Mouse (Mus musculus): Measurements from ENCODE around the gene Cd300lf. TPM values are rescaled to one million over a fixed set of nuclear protein-coding genes. Genes with fewer than 3 reads are reported as not detected.

Cd300lf gene
- total RNA-seq (2023): 194 and 231 TPM in 2 replicates

GRCm38 (mm10) chr11:115133800-115134199, at the start of gene Cd300lf:
TSS of gene Cd300lf (minus strand) at chr11:115133992.

GRCm38 (mm10) chr11:115162832-115163480, 29.2 kb upstream of the Cd300lf start, which contains the start of gene Slc9a3r1:
TSS of gene Slc9a3r1 (plus strand) at chr11:115163341.

GRCm38 (mm10) chr11:115091362-115091901, 42.4 kb downstream of the Cd300lf start, which contains the start of gene Rab37:
TSS of gene Rab37 (plus strand) at chr11:115091431.

Other genes with a start within 250 kb of the Cd300lf start
- 61.7 and 68.2 TPM in 2 replicates for gene Cd300a, start 244.0 kb downstream of the Cd300lf start, total RNA-seq (2023)
- 114 and 127 TPM in 2 replicates for gene Cd300lb, start 199.6 kb downstream of the Cd300lf start, total RNA-seq (2023)
- gene Cd300c, start 164.8 kb downstream of the Cd300lf start, total RNA-seq (2023): 0.66 TPM in 1 of 2 replicates, not detected in the other
- 104 and 111 TPM in 2 replicates for gene Cd300ld, start 144.1 kb downstream of the Cd300lf start, total RNA-seq (2023)
- 61.3 and 64.0 TPM in 2 replicates for gene Cd300c2, start 132.1 kb downstream of the Cd300lf start, total RNA-seq (2023)
- gene Cd300ld2, start 117.8 kb downstream of the Cd300lf start, total RNA-seq (2023): not detected in 2 replicates
- not detected in 2 replicates for gene Cd300ld4, start 107.0 kb downstream of the Cd300lf start, total RNA-seq (2023)
- 6.3 and 17.1 TPM in 2 replicates for gene Cd300ld5, start 96.2 kb downstream of the Cd300lf start, total RNA-seq (2023)
- 6.4 and 10.6 TPM in 2 replicates for gene Cd300ld3, start 85.6 kb downstream of the Cd300lf start, total RNA-seq (2023)
- gene Cd300e, start 71.8 kb downstream of the Cd300lf start, total RNA-seq (2023): 0.36 and 0.66 TPM in 2 replicates
- gene Rab37, start 42.6 kb downstream of the Cd300lf start, total RNA-seq (2023): 11.4 and 12.3 TPM in 2 replicates
- 170 and 194 TPM in 2 replicates for gene Slc9a3r1, start 29.3 kb upstream of the Cd300lf start, total RNA-seq (2023)
- gene Tmem104, start 53.5 kb upstream of the Cd300lf start, total RNA-seq (2023): 40.2 and 61.4 TPM in 2 replicates
- gene Nat9, start 53.9 kb upstream of the Cd300lf start, total RNA-seq (2023): 18.7 and 19.1 TPM in 2 replicates
- gene Grin2c, start 133.3 kb upstream of the Cd300lf start, total RNA-seq (2023): not detected in 2 replicates
- 10.2 and 10.4 TPM in 2 replicates for gene Fdxr, start 143.1 kb upstream of the Cd300lf start, total RNA-seq (2023)
- 2.1 and 2.4 TPM in 2 replicates for gene Fads6, start 163.7 kb upstream of the Cd300lf start, total RNA-seq (2023)
- not detected in 2 replicates for gene Otop2, start 173.2 kb upstream of the Cd300lf start, total RNA-seq (2023)
- gene Ush1g, start 188.0 kb upstream of the Cd300lf start, total RNA-seq (2023): not detected in 2 replicates
- gene Otop3, start 200.7 kb upstream of the Cd300lf start, total RNA-seq (2023): not detected in 2 replicates
- gene Hid1, start 233.8 kb upstream of the Cd300lf start, total RNA-seq (2023): 0.93 and 0.95 TPM in 2 replicates
- gene Cdr2l, start 247.9 kb upstream of the Cd300lf start, total RNA-seq (2023): 0.14 TPM in 1 of 2 replicates, not detected in the other

All from neutrophil, adult 65 days (primary cell).